Mouse (Mus musculus) MN1 (cell line): ENCODE results near the gene Zfp335.

Experiments
- DNase-seq: peaks from one replicate; pipeline ENCODE4 v3.0.0-alpha.2; 2016; ENCODE audit warnings: low spot score

The Zfp335 gene

DNA sequence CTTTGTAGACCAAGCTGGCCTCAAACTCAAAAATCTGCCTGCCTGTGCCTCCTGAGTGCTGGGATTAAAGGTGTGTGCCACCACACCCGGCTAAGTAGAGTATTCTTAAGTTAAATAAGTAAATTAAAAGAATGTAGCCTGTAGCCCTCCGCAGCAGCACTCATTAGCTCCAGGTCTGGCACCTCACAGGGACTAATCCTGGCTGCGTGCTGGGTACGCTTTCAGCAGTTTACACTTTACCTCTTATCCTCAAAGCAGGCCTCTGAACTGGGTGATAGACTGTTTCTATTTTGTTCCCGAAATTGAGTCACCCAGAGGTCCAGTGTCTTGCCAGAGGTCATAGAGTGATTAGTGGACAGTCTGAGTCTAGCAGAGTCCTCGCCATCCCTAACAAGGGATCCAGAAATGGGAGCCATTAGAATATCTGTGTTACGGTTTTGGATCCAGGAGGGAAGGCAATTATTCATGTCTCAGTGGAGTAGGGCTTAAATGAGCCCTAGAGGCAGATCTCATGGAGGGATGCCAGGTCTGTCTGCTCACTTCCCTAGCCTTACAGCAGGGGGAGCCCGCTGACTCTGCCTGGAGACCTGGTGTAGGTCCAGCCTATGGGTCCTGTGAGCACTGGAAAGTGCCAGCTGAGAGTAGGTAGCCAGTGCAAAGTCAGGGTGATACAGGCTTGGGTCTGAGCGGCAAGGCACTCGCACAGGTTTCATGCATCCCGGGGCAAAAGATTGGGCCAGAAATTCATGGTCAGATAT, 12.7 kb upstream of the Zfp335 start:
- DNase-seq, result peak; percentile 90

DNA sequence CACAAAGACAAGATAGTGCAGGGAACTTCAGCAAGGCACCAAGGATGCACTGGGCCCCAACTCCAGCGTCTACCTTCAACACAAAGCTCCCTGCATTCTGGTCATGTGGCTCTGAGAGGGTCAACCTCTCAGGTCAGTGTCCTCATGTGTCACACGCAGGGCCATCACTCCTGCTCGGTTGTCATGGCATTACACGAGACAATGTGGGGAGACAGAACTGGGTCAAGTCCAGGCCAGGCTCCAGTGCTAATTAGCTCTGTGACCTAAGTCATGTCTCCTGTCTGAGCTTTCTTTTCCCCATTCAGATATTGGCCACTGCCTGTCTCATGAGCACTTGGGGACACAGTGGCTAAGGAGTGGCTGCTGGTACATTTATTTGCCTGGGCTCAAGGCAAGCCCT, 11.7 kb upstream of the Zfp335 start:
- no peak for DNase-seq

DNA sequence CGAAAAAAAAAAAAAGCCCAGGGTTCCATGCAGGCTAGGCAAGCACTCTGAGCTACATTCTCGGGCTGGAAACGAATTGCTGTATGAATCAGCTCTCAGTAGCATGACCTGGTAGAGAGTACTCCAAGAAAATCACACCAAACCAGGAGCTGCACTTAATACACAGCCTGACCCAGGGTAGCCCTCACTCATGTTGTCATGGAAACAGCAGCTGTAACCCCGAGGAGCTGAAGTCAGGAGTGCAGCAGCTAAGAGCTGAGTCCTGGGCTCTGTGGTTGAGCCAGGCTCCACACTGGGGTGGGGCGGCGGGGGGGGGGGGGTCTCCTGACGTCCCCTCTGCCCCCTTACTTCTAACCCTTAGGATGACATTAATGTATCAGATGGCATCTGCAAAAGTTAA, 10.4 kb upstream of the Zfp335 start:
- DNase-seq, result peak; percentile 25

DNA sequence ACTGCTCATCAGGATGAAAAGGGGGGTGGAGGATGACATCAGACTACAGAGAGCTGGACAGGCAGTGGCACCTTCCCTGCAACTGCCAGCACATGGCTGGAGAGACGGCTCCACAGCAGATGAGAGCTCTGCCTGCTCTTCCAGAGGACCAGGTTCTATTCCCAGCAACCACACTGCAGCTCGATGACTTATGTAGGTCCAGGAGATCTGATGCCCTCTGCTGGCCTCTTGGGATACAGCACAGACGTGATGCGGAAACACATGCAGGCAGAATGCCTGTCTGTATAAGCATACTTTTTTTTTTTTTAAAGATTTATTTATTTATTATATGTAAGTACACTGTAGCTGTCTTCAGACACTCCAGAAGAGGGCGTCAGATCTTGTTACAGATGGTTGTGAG, 6.8 kb upstream of the Zfp335 start:
- DNase-seq, result peak; percentile 53

DNA sequence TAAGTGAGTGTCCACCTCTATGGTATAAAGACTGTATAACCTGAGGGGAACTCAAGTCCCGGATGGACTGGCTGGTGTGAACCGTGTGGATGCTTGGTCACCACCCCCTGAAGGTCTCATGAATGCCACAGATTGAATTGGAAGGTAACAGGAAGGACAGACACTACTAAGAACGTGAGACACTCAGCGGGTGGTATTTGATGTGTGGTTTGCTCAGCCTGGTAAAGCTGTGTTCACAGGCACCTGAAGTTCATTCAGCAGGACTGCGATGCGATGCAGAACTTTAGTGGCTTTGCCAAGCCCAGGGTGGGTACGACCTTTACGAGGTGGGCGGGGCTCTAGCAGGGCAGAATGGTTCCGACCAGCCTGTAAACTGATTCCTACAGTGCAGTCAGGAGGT, 5.8 kb upstream of the Zfp335 start:
- DNase-seq, result no peak

DNA sequence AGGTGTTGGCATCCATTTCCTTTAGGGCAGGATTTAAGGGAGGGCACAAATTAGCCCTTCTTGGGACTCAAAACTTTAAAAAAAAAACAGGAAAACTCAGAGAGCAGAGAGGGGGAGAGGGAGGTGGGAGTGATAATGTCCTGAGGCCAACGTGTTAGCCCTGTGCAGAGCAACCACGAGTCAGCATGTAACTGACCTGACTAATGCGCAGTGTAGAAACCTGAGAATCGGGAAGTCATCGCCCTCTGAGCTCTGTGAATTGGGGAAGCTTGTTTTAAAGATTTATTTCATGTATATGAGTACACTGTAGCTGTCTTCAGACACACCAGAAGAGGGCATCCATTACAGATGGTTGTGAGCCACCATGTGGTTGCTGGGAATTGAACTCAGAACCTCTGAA, 5.3 kb upstream of the Zfp335 start:
- no peak for DNase-seq

DNA sequence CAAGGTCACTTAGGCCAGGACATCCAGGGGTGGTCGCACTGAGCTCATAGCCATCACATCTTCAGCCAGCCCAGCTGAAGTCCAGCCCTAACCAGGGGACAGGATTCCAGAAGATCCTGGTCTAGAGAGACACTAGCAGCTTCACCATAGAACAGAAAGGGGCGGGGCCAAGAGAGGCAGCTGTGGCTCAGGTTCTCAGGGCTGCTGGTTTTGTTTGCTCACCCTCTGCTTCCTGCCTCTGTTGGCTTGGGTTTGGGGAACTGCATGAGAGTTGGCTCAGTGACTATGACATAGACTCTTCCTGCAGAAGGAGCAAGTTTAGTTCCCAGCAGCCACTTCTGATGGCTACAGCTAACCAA, 1.9 kb upstream of the Zfp335 start:
- DNase-seq, result peak; percentile 42

DNA sequence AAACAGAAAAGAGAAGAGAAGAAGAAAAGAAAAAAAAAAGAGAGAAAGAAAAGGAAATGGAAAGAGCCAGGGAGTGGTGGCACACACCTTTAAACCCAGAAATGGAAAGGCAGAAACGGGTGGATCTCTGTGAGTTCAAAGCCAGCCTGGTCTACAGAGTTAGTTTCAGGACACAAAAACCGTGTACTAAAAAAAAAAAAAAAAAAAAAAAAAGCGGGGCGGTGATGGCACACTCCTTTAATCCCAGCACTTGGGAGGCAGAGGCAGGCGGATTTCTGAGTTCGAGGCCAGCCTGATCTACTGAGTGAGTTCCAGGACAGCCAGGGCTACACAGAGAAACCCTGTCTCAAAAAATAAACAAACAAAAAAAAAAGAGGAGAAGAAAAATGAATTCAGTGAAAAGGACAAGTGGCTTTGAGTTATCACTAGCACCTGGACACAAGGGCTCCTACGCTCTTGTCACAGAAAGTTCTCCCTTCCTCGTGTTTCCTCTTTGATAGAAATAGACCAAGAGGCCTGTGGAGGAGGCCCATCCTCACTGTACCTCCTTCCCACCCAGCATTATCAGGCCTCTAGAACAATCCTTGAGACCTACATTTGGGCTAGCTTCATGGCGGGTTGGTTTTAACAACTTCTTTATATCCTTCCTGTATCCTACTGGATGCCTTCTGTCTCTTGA, 1.3 kb upstream of the Zfp335 start:
- DNase-seq, result no peak

DNA sequence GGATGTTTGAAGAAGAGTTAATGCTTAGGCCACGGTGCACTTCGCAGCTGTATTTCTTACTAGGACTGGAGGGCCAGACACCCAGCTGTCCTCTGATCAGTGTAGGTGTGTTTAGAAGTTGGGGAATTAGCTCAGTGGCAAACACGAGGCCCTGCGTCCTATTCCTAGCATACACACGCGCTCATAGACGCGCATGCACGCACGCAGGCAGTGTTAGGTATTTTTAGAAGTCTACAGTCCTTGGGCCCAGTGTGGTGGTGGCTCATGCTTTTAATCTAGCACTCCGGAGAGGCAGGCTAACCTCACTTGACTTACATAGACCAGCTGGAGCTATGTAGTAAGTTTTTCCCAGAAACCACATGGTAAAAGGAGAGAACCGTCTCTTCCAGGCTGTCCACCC, 594 bp upstream of the Zfp335 start:
- DNase-seq, result peak; percentile 56

DNA sequence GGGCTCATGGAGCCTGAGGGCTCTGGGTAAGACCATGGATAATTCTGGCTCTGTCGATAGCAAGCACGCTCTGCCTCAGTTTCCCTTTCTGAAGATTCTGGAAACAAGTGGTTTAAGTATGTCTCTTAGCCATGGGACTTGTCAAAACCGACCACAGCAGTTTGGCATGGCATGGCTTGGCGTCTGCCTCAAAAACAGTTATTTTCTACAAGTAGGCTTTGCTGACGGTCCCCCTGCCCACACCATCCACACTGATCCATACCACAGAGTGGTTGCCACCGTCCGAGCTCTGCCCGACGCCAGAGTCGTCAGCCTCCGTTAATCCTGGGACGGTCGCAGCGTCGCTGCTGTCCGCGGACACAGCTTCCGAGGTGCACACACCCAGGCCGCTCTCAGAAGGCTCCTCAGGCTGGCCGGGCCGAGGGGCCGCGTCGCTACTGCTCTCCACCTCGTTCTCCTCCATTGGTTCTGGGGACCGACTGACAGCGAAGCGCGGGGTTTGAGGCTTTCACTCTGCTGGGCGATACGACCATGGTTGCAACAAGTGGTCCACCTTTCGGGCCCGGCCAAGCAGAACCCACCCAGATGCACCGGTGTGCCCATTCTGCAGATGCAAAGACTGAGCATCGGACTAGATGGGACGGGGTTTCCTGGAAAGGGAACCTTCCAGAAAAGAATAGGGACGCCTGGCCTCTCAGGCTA, 1.0 kb downstream of the Zfp335 start:
- DNase-seq, result no peak

DNA sequence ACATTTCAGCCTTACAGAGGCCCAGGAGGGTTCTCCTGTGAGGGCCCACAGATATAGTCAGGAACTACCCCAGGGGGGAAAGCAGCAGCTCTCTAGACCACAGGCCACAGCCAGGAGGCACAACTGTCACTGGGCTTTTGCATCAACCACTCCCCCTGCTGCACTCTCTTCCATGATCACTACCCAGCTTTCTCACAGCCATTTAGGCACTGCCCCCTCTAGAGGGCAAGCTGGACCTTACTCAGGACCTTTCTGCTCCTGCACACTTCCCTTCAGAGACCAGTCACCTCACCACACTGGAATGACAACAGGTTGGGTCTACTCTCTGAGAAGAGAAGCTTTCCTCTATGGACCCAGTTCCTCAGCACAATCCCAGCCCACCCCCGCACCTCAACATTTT, 2.0 kb downstream of the Zfp335 start:
- peak; percentile 72 for DNase-seq

DNA sequence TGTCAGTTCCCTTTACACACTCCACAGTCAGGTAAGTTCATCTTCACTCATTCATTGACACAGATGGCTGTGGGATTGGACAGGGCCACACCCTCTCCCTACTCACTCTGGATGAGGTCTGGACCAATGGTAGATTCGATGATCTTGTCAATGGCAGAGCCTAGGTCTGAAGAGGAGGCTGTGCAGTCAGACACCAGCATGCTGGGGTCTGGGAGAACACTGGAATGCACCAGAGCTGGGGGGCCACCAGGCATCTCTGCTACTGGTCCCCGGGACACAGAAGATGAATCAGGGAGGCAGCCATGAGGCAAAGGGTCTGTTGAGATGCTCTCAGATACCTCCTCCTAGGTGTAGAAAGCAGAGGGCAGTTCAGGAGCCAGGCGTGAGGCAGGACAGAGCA, 2.5 kb downstream of the Zfp335 start:
- no peak for DNase-seq

DNA sequence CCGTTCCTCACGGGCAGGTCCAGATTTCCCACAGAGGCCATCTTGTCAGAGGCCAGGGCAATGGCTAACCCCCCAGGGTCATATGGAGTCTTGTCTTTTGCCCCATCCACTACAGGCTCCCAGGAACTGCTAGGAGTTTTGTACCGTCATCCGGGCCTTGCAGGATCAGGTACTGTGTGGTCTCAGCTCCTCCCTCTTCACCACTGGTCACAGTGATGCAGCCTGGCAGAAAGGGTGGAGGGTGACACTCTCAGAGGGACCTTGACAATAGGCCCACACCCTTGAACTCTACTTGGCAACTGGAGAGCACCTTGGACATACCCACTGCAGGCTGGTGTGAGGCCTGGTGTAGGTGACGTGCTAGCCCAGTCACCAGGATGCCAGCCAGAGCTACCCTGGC, 3.5 kb downstream of the Zfp335 start:
- DNase-seq, result no peak

DNA sequence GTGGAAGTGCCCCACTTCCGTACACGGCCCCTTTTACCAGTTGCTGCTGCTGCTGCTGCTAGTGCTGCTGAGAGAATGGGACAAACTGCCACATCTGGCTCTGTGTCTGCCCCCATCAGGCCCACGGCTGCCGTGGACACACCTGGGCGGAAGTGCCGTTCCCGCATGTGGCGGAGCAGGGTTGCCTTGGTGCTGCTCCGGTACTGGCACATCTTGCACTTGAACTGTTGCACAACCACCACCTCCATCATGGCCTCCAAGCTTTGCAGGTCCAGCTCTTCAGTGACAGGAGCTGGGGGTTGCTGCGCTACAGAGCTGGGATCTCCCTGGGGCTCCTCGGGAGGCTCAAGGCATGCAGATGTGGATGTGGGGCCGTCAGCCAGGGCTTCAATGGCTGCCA, 4.0 kb downstream of the Zfp335 start:
- DNase-seq, result no peak

DNA sequence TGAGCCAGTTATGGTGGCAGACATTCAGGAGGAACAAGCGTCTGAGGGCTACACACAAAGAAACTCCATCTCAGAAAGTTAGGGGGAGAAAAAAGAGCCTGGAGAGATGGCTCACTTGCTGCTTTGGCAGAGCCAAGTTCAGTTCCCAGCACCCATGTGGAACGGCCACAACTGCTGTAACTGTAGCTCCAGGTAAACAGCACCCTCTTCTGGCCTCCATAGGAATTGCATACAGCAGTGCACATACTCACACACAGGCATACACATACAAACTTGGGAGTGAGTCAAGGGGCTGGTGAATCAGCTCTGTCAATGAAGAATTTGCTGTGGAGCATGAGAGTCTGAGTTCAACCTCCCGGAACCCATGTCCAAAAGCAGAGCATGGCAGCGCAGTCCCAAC, 5.5 kb downstream of the Zfp335 start:
- no peak for DNase-seq

DNA sequence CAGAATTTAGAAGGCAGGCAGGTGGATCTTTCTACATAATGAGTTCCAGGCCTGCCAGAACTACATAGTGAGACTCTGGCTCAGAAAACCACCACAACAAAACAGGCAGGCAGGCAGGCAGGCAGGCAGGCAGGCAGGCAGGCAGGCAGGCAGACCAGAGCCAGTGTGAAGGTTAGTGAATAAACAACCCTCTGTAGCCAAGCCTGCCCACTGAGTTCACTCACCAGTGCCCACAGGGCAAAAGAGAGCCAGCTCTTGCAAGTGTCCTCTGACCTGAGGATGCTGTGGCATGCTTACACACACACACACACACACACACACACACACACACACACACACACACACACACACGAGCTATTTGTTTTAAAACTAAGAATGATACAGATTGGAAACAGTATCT, 8.1 kb downstream of the Zfp335 start:
- DNase-seq, result no peak

DNA sequence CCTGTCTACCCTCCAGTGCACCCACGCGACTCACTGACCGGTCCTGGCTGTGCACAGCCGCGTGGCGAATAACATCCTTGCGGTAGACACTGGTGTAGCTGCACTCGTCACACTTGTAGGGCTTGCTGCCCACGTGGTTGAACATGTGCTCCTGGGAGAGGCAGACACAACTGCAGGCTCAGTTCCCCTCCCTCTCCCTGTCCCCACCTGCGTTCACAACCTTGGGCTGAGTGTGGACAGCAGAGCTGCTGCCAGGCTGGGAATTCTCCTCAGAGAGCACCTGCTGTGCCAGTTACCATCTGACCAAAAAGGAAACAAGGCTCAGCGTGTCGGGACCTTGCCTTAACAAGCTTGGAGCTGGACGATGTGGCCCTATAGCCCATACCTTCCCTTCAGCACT, 10.2 kb downstream of the Zfp335 start:
- DNase-seq, result no peak

DNA sequence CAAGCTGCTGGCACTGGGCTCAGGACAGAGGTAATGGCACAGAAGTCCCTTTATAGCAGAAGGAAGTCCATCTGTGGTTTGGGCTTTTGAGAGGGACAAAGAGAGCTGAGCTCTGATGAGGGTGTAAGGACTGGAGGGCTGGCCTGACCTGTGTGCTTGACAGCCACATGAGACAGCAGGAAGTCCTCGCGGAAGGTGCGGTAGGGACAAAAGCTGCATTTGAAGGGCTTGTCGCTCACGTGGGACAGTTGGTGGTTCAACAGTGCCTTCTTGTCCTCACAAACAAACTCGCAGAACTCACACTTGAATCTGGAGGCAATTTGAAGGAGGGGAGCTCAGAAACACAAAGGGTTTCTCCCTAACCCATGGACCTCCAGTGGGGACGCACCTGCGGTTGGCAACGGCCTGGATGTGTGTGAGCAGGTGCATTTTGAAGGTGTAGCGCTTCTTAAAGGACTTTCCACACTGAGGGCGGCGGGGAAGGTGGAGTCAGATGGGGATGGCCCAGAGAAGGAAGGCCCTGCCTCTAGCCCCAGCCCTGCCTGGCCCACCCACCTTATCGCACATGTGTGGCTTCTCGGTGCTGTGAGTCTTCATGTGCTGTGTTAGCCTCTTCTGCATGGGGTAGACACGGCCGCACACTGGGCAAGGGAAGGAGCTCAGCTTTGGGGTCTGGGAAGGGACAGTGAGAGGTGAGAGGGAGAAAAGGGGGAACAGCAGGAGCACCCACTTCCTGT, 11.7 kb downstream of the Zfp335 start:
- no peak for DNase-seq

DNA sequence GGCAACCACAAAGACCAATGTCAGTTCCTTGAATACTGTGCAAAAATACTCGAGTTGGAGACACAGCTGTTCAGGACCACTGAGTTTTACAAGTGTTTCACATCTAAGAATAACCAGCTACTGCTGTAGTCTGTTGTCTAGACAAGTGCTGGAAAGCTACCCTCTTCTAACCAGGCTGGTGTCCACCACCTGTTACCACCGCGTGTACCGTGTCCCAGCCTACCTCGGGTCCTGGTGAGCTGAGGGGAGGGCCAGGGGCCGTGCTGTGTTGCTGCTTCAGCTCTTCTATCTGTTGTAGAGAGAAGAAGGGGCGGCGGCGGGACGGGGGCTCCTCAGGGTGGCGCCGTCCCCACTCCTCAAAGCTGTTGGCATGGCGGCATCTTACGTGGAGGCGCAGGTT, 12.5 kb downstream of the Zfp335 start:
- DNase-seq, result no peak

DNA sequence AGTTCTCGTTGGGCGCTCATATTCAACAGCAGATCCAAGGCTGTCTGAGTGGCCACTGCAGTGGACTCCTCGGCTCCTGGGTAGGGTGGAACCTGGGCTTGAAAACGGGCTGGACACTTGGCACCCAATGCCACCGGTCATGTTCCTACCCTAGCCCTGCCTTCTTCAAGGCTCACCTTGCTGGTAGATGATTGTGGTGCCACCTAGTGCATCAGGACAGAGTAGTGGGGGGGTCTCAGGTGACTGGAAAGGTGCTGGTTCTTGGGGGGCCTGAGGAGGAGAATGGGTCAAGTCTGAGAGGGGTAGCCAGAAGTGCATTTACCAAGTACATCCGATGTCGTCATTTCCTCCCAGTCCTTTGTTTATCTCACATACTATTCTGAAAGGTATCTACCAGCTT, 13.5 kb downstream of the Zfp335 start:
- DNase-seq, result no peak

DNA sequence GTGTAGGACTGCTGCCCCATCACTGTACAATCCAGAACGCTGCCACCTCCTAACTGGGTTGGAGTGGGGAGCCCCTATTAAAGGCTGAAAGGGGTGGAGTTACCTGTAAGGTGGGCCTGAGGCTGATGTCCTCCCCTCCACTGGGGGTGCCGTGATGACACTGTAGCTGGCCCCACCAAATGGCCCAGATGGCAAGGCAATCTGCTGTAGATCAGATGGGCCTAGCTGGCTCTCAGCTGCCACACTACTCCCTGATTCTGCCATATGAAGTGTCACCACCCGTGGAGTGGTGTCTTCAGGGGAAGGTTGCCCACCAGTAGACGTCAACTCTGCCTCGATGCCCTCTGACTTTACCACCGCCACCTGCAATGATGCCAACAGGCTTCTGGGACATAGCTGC, 15.7 kb downstream of the Zfp335 start:
- no peak for DNase-seq

DNA sequence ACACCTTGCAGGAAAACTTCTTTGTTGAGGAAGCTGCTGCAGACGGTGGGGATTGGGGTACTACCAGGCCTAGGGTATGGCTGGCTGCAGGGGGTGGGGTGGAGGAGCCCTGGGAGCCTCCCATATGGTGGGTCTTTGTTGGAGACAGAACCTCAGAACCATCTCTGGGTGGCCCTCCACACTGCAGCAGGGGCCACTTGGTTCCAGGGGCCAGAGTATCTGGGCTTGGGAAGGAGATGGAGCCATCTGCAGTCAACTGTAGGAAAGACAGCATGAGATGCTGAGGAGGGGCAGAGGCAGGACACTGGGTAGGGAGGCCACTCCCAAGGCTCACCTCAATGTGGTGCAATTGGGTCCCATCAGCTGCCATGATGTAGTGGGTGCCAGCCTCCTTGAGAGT, 16.9 kb downstream of the Zfp335 start:
- DNase-seq, result peak; percentile 62

DNA sequence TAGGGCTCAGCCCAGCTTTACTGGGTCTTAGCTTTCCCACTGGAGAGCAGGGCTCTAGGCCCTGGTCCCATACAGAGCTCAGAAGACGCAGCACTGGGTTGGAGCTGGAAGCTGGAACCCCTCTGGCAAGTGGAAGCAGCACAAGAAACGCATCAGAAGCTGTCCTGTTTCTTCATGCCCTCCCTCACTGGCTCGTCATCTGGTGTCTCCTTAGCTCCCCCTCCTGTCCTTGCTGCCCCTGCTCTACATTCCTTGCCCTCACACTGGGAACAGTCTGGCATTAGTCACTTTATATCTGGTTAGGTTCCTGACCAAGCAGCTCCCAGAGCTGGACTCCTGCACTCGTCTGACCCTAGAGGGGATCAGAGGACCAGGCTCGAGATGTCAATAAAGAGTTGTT, 17.5 kb downstream of the Zfp335 start:
- DNase-seq, result peak; percentile 57
